Mouse (Mus musculus) thymus, adult 2 months (tissue): Measurements from ENCODE around the gene Tex47.

ENCODE experiments used
- CTCF ChIP-seq: fragments of 200-500 bp; IDR thresholded peaks from 2 replicates; pipeline ENCODE4 v1.5.1; 2012; ENCODE audit warnings: mild to moderate bottlenecking, control low read depth, low read length, moderate library complexity, borderline replicate concordance; ENCODE audit not compliant: control insufficient read depth, poor library complexity, insufficient read depth; ENCODE audit errors: extremely low read depth
- POLR2A ChIP-seq: fragments of 200-500 bp; IDR thresholded peaks from 2 replicates; pipeline ENCODE4 v1.6.1; 2012; ENCODE audit warnings: mild to moderate bottlenecking, low read length, control low read depth, moderate library complexity; ENCODE audit not compliant: control insufficient read depth, poor library complexity, insufficient read depth; ENCODE audit errors: extremely low read depth

DNA sequence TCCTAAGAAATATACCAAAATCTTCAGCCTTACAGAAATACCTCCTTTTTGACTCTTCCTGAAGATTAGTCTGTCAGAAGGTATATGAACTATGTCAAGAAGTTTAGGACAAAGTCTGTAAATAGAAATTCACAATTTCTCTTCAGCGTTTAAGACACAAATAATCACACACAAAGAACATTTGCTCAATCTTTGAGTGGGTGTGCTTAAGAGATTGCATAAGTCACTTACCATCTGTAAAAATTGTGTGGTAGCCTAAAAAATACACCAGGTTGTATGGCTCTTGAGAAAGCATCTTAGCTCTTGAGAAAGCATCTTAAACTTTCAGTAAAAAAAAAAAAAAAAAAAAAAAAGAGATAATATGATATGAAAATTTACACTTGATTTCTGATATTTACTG, 19.6 kb upstream of the Tex47 start:
- TF ChIP-seq CTCF (no peak), POLR2A (no peak)
